8 mouse cellular contexts compared by ENCODE assay signal in genomic region chr9:21221383-21221929, GRCm38 (mm10). TPM values are rescaled to one million over a fixed set of nuclear protein-coding genes. Genes with fewer than 3 reads are reported as not detected.
DNase-seq lines count a peak whose midpoint lies in the region; ATAC-seq and TF ChIP-seq lines count a peak whose summit lies in the region.

No protein-coding gene starts in this region.

- WGBS in forebrain, embryonic 15.5 days: 16% methylated on average over 7 of the region's 7 CpGs
- WGBS in intestine, postnatal 0 days: 18% methylated on average over 7 of the region's 7 CpGs

- H3K27me3 ChIP-seq in forebrain, embryonic 15.5 days: no peaks in the 10 kb centered on the region
- no peaks in the 10 kb centered on the region for H3K27me3 ChIP-seq in intestine, postnatal 0 days (replicated peaks; ENCODE audit: control insufficient read depth, insufficient read depth, low read length)

- TF ChIP-seq CTCF in intestine, postnatal 0 days (IDR thresholded peaks at IDR 0.05; ENCODE audit: low read depth): peak; percentile 83

- no peak overlapping the region for H3K4me3 ChIP-seq in forebrain, embryonic 15.5 days
- no peak overlapping the region for H3K4me3 ChIP-seq in intestine, postnatal 0 days (ENCODE audit: low read depth, low read length)

- no peak overlapping the region for H3K4me2 ChIP-seq in forebrain, embryonic 15.5 days (replicated peaks)
- H3K4me2 ChIP-seq in intestine, postnatal 0 days (replicated peaks; ENCODE audit: low read depth): peak overlapping the region; percentile 60

- peak; percentile 42; the same call in 1 of the 2 replicates for ATAC-seq in forebrain, embryonic 15.5 days (replicated peaks)
- ATAC-seq in intestine, postnatal 0 days: peak; percentile 20

- H3K4me1 ChIP-seq in forebrain, embryonic 15.5 days: peaks cover 16% of the 10 kb centered on the region
- H3K4me1 ChIP-seq in intestine, postnatal 0 days (replicated peaks; ENCODE audit: control insufficient read depth, insufficient read depth, low read length): no peaks in the 10 kb centered on the region

- no peaks in the 10 kb centered on the region for H3K36me3 ChIP-seq in forebrain, embryonic 15.5 days
- H3K36me3 ChIP-seq in intestine, postnatal 0 days (ENCODE audit: control insufficient read depth, insufficient read depth): no peaks in the 10 kb centered on the region

- no peak overlapping the region for H3K9ac ChIP-seq in forebrain, embryonic 15.5 days (replicated peaks)
- no peak overlapping the region for H3K9ac ChIP-seq in intestine, postnatal 0 days (ENCODE audit: low read depth, low read length)

- H3K9me3 ChIP-seq in forebrain, embryonic 15.5 days: no peaks in the 10 kb centered on the region
- no peaks in the 10 kb centered on the region for H3K9me3 ChIP-seq in intestine, postnatal 0 days (ENCODE audit: control insufficient read depth)

- H3K27ac ChIP-seq in forebrain, embryonic 15.5 days (replicated peaks): no peak overlapping the region
- no peak overlapping the region for H3K27ac ChIP-seq in intestine, postnatal 0 days (ENCODE audit: low read depth, low read length)

- peak; percentile 61 for DNase-seq in layer of hippocampus, adult 11-12 months (ENCODE audit: low spot score)
- no peak for DNase-seq in layer of hippocampus, adult 8-10 months (ENCODE audit: low spot score in 2 of 2)
- DNase-seq in T-cell, adult 2 months (ENCODE audit: low spot score): peak; percentile 67
- peak; percentile 55 for DNase-seq in lung, postnatal 14 days
- peak; percentile 52 for DNase-seq in yolk sac, embryonic 10.5 days (ENCODE audit: low spot score)
- no peak for DNase-seq in cerebellum, postnatal 36 days

RNA-seq across cellular contexts. Expression of gene Keap1, which starts 17.7 kb away (rescaled TPM):
- 10 to 100 TPM; 52.8 to 60.0 (median 56.6) TPM for total RNA-seq in layer of hippocampus, adult 8-10 months (2022)
- 71.6 and 72.5 TPM in 2 replicates for polyA plus RNA-seq in forebrain, embryonic 15.5 days (2015; fragmentation: Nextera tagmentation; extraction: Ambion mirVana)
- polyA plus RNA-seq in intestine, postnatal 0 days (2015; fragmentation: Nextera tagmentation; extraction: Ambion mirVana): 38.3 and 42.4 TPM in 2 replicates

RNA-seq across cellular contexts. Expression of gene S1pr5, which starts 26.8 kb away (rescaled TPM):
- total RNA-seq in layer of hippocampus, adult 8-10 months (2022): 10 to 100 TPM; 11.3 to 19.1 (median 14.6) TPM
- polyA plus RNA-seq in forebrain, embryonic 15.5 days (2015; fragmentation: Nextera tagmentation; extraction: Ambion mirVana): 1.6 TPM in 2 replicates
- not detected in 2 replicates for polyA plus RNA-seq in intestine, postnatal 0 days (2015; fragmentation: Nextera tagmentation; extraction: Ambion mirVana)

RNA-seq across cellular contexts. Expression of gene Atg4d, which starts 43.6 kb away (rescaled TPM):
- total RNA-seq in layer of hippocampus, adult 8-10 months (2022): 10 to 100 TPM; 37.3 to 45.0 (median 38.1) TPM
- polyA plus RNA-seq in forebrain, embryonic 15.5 days (2015; fragmentation: Nextera tagmentation; extraction: Ambion mirVana): 53.1 and 55.0 TPM in 2 replicates
- polyA plus RNA-seq in intestine, postnatal 0 days (2015; fragmentation: Nextera tagmentation; extraction: Ambion mirVana): 44.7 and 48.1 TPM in 2 replicates

RNA-seq across cellular contexts. Expression of gene Pde4a, which starts 55.9 kb away (rescaled TPM):
- total RNA-seq in layer of hippocampus, adult 8-10 months (2022): 10 to 100 TPM; 86.6 to 99.1 (median 93.6) TPM
- 23.7 and 25.9 TPM in 2 replicates for polyA plus RNA-seq in forebrain, embryonic 15.5 days (2015; fragmentation: Nextera tagmentation; extraction: Ambion mirVana)
- polyA plus RNA-seq in intestine, postnatal 0 days (2015; fragmentation: Nextera tagmentation; extraction: Ambion mirVana): 2.8 and 3.5 TPM in 2 replicates

Comparison
In these comparisons a context has a peak if more than half of its experiments do, and no peak if none do; other contexts are left out.
1. DNase-seq: peak in layer of hippocampus, adult 11-12 months (single experiment), T-cell, adult 2 months (single experiment), lung, postnatal 14 days (single experiment) and yolk sac, embryonic 10.5 days (single experiment); none in layer of hippocampus, adult 8-10 months (0 of 2) and cerebellum, postnatal 36 days (0 of 2).